Mouse (Mus musculus): ENCODE data around the gene Gm49510.

- TF ChIP-seq GABPA (IDR thresholded peaks at IDR 0.05; ENCODE audit: insufficient replicate concordance, low read depth, low read length) (no peak), CTCF (conservative IDR thresholded peaks at IDR 0.05 in 1 of 2, IDR thresholded peaks at IDR 0.05 in 1 of 2; ENCODE audit: low read depth in 2 of 2, low read length in 2 of 2) (no peak), CHD2 (IDR thresholded peaks at IDR 0.05; ENCODE audit: low read length) (no peak), POLR2A (IDR thresholded peaks at IDR 0.05; ENCODE audit: low read depth, low read length) (no peak), EP300 (IDR thresholded peaks at IDR 0.05; ENCODE audit: low read length) (no peak), MAFK (IDR thresholded peaks at IDR 0.05; ENCODE audit: insufficient replicate concordance, low read length) (no peak), ELF1 (IDR thresholded peaks at IDR 0.05; ENCODE audit: low read depth, low read length) (no peak), SIN3A (IDR thresholded peaks at IDR 0.05; ENCODE audit: low read length) (no peak)
These were observed 49.4 kb downstream of the Gm49510 start for GRCm38 (mm10) chr15:78948883-78949282.
